Mouse (Mus musculus) lung, adult 2 months (tissue): ENCODE data around the gene Mocs1. TPM values are rescaled to one million over a fixed set of nuclear protein-coding genes. Genes with fewer than 3 reads are reported as not detected.
"Not testable (repeated sequence)": the region's sequence is repeated elsewhere in the genome, so short reads cannot be mapped to it uniquely, and the experiment has no call there.

Source experiments
- DNase-seq: peaks from one replicate; pipeline ENCODE4 v3.0.0; 2022
- H3K4me1 ChIP-seq: fragments of 200-500 bp; 2 replicates; pipeline ENCODE4 v1.6.1; 2011; ENCODE audit warnings: low read length; ENCODE audit not compliant: control insufficient read depth, insufficient read depth
- H3K4me3 ChIP-seq: fragments of 200-500 bp; replicated peaks from 2 replicates; pipeline ENCODE3; 2011; ENCODE audit warnings: low read depth, mild to moderate bottlenecking, control low read depth, low read length; ENCODE audit errors: extremely low read depth
- CTCF ChIP-seq: fragments of 200-500 bp; IDR thresholded peaks from 2 replicates; pipeline ENCODE4 v1.5.1; 2011; ENCODE audit warnings: mild to moderate bottlenecking, low read length, control low read depth; ENCODE audit not compliant: insufficient read depth
- POLR2A ChIP-seq: fragments of 200-500 bp; IDR thresholded peaks from 2 replicates; pipeline ENCODE4 v1.6.1; 2011; ENCODE audit warnings: low read depth, mild to moderate bottlenecking, control low read depth, low read length, borderline replicate concordance; ENCODE audit errors: extremely low read depth
- WGBS: fragments of 180-500 bp; shearing (Covaris S2); methylation state at CpG from one replicate; pipeline ENCODE4 v1.1.7; 2018; 5-methylcytosine and 5-hydroxymethylcytosine counted together
- polyA plus RNA-seq: library from polyadenylated mRNA; depleted of rRNA; stranded (reverse); fragments of >200 nt; gene quantifications from 2 replicates; pipeline ENCODE4 v1.2.3, GENCODE M21; 2012

Mocs1 gene
- polyA plus RNA-seq, 1 experiment = 39.7 TPM

- WGBS = 74% methylated on average over 12 of the region's 12 CpGs
- peak; percentile 1 for DNase-seq
- TF ChIP-seq CTCF = no peak
- TF ChIP-seq POLR2A = no peak
- H3K4me1 ChIP-seq = no peaks in the 10 kb centered on the region
- H3K4me3 ChIP-seq = no peak overlapping the region
Measured at GRCm38 (mm10) chr17:49438822-49439574, 10.8 kb downstream of the Mocs1 start.

DNA sequence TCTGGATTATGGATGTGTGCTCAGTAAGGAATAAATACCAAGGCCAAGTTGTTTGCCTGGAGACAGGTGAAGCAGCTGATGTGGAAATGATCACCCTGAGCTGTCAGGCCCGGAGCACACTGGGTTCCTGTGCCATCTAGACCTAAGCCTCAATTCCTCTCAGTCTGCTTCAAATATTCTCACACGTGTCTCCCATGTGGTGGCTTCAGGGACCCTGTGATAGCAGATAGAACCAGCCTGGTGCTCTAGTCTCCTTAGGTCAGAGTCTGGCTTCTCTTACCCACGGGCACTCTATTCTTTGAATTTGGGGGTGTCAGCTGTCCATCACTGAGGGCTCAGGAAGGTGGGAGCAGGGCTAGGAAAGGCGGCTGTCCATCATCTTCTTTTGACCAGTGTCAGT lies 11.5 kb downstream of the Mocs1 start:
- Histone ChIP-seq H3K4me3 (no peak overlapping the region), H3K4me1 (no peaks in the 10 kb centered on the region)
- TF ChIP-seq POLR2A (no peak), CTCF (no peak)
- no peak for DNase-seq
- 89% methylated on average over 4 of the region's 4 CpGs for WGBS

DNA sequence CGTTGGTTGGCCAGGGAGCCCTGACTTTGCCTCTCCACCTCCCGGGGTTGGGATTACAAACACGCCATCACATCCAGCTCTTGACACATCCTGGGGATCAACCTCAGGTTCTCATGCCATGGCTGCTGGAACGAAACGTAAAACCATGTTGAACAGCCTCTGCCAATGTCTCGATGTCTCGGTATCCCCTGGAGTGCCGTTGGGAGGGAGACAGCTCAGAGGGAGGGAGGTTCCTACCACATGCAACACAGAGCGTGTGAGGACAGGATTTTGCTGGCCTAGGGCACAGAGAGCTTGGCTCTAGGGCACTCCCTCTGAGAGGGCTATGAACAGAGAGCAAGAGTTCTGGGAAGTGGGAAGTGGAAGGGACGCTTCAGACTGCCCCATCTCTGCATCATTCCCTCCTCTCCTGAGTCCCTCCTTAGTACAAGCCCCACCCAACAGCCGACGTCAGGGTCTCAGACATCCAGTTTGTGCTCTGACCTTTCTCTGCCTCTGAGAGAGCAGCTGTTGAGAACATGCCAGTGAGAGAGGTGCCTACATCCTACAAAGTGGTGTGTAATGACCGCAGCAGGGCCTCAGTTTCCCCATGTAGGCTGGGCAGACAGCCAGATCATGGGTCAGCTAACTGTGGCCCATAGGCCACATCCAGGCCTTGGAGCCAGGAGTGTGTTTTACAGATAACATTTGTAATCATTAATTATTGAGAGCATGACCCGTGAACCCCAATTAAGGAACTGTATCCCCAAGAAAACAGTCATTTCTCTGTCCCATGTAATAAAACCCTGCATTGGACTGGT lies 12.4 kb downstream of the Mocs1 start:
- no peaks in the 10 kb centered on the region for H3K4me1 ChIP-seq
- whole genome bisulfite sequencing = 74% methylated on average over 14 of the region's 14 CpGs
- TF ChIP-seq CTCF (no peak), POLR2A (no peak)
- DNase-seq = no peak
- H3K4me3 ChIP-seq = no peak overlapping the region

DNA sequence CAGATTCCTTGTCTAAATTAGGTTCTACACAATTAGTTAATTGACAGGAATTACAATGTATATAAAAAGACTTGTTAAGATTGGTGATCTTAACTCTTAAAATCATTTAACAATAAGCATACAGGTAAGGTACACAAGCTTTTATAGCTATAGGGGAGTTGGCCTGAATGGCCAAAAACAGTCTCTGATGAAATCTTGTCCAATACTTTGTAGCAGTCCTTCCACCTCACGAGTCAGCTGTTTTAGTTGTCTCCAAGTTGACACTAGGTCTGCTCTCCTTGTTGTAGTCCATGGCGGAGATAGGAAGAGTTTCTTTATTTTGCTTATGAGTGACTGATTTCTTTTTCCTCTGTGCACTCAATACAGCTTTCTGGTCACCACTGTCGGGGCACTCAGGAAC lies 14.7 kb downstream of the Mocs1 start:
- H3K4me1 ChIP-seq, DNase-seq: not testable (repeated sequence)
- WGBS = 47% methylated on average over 3 of the region's 3 CpGs

GRCm38 (mm10) chr17:49448570-49449229 lies 20.5 kb downstream of the Mocs1 start:
- TF ChIP-seq CTCF = no peak
- H3K4me3 ChIP-seq = no peak overlapping the region
- DNase-seq = no peak
- 55% methylated on average over 9 of the region's 9 CpGs for WGBS
- no peaks in the 10 kb centered on the region for H3K4me1 ChIP-seq

More for the DNA sequence above, 14.7 kb downstream of the Mocs1 start:
- H3K4me3 ChIP-seq = not testable (repeated sequence)

GRCm38 (mm10) chr17:49449230-49449608 lies 21.1 kb downstream of the Mocs1 start:
- DNase-seq = no peak
- H3K4me3 ChIP-seq = no peak overlapping the region
- WGBS = 79% methylated on average over 8 of the region's 8 CpGs
- no peak for TF ChIP-seq POLR2A
- no peak for TF ChIP-seq CTCF
- H3K4me1 ChIP-seq = no peaks in the 10 kb centered on the region

DNA sequence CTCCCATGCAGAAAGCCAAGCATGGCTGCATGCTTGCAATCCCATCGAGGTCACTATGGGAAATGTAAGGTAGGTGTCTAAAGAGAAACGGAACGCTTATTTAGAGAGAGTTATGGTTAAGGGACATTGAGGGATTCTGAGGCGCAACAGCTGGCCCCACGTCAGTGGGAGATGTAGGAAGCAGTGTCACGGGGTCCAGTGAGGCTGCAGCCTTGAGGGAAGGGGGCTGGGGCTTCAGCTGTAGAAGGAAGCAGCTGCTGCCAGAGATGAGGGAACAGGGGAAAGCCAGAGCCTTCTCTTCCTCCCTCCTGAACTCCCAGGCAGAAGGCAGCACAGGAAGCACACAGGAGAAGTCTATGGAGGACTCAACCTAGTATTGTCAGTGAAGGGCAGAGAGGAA lies 22.8 kb downstream of the Mocs1 start:
- 80% methylated on average over 6 of the region's 6 CpGs for WGBS
- H3K4me3 ChIP-seq = no peak overlapping the region
- H3K4me1 ChIP-seq = no peaks in the 10 kb centered on the region
- TF ChIP-seq CTCF (no peak), POLR2A (no peak)
- DNase-seq = no peak

GRCm38 (mm10) chr17:49456334-49456733 lies 28.2 kb downstream of the Mocs1 start:
- Histone ChIP-seq H3K4me3 (no peak overlapping the region), H3K4me1 (no peaks in the 10 kb centered on the region)
- TF ChIP-seq POLR2A = no peak
- TF ChIP-seq CTCF = no peak
- no peak for DNase-seq
- 66% methylated on average over 4 of the region's 4 CpGs for WGBS

DNA sequence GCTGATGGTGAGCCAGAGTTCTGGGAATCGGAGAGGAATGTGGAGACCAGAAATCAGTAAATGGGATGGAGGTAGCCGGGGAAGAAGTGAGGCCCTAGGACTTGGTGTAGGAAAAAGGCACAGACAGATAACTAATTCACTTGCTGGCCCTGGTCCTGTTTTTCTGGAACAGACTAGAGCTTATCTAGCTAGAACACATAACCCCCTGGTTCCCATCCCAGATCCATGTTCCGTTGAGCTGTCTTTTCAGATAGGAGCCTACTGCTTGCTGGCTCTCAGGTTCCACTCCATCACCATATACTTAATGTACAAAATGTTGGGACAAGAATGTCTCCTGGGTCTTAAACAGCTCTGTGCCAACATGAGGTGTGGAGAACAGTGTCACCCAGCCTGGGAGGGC lies 29.7 kb downstream of the Mocs1 start:
- TF ChIP-seq POLR2A (no peak), CTCF (no peak)
- no peak for DNase-seq
- WGBS = 84% methylated on average over 3 of the region's 3 CpGs
- no peaks in the 10 kb centered on the region for H3K4me1 ChIP-seq
- H3K4me3 ChIP-seq = no peak overlapping the region

- H3K4me3 ChIP-seq = no peak overlapping the region
- WGBS = 89% methylated on average over 18 of the region's 18 CpGs
- TF ChIP-seq POLR2A = no peak
- no peak for TF ChIP-seq CTCF
- no peaks in the 10 kb centered on the region for H3K4me1 ChIP-seq
- no peak for DNase-seq
Measured at GRCm38 (mm10) chr17:49458386-49458785, 30.2 kb downstream of the Mocs1 start.

DNA sequence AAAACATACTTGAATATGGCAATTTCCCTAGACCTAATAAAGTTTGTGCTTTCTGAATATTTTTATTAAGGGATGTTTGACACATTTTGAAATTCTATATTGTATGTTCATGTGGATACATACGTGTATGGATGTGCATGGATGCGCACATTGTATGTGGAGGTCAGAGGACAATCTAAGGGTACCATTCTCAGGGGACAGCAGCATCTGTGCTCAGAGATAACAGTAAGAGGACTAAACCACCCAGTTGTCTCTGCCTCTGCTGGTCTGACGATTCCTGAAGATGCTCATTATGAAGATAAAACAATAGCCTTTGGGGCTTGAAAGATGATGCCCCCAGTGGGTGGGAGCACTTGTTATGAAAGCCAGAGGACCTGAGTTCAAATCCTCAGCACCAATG lies 36.7 kb downstream of the Mocs1 start:
- DNase-seq = no peak
- 90% methylated on average over 3 of the region's 3 CpGs for WGBS
- H3K4me3 ChIP-seq = no peak overlapping the region
- no peak for TF ChIP-seq CTCF
- TF ChIP-seq POLR2A = no peak
- no peaks in the 10 kb centered on the region for H3K4me1 ChIP-seq
